Mouse (Mus musculus) NIH3T3 (cell line): ENCODE measurements at regions not wholly inside any gene's neighbourhood (a gene's known extent, or its start where the extent isn't known, plus 50 kb on each side); places are given as distances from the start of the nearest gene placed in this dataset.
A peak's percentile ranks its signal among the peaks of the same experiment; 100 is the strongest.

Experiments used
- DNase-seq: peaks from one replicate; pipeline ENCODE4 v3.0.0-alpha.2; 2012; ENCODE audit warnings: low read depth

GRCm38 (mm10) chr6:26033392-26033791, 224.3 kb upstream of the Pot1a start:
- DNase-seq = peak; percentile 42

- no peak for DNase-seq
Observed at GRCm38 (mm10) chr6:26015388-26015787, 206.3 kb upstream of the Pot1a start.

GRCm38 (mm10) chr6:25994044-25994443, 185.0 kb upstream of the Pot1a start:
- DNase-seq = no peak

DNA sequence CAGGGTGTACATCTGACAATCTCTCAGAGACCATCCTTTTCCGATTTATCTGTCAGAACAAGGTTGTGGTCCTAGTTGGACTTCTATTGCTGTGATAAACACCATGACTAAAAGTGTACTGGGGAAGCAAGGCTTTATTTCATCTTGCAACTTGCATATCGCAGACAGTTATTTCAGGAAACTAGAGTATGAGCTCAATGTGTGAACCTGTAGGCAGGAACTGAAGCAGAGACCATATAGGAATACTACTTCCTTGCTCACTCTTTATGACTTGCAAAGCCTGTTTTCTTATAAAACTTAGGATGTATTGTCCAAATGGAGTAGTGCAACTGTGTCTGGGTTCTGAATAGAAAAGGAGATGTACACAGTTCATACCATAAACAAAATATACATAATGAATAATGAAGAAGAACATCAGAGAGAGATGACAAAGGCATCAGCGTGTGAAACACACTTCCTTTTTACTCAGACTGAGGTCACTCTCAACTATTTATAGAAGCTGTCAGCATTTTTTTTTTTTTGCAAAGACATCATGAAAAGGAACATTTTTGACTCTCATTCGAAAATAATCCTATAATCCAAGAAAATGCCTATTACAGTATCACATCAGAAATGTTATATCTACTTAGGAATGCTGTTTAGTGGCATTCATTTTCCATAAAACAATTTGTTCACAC, 169.3 kb upstream of the Pot1a start:
- DNase-seq = no peak

DNA sequence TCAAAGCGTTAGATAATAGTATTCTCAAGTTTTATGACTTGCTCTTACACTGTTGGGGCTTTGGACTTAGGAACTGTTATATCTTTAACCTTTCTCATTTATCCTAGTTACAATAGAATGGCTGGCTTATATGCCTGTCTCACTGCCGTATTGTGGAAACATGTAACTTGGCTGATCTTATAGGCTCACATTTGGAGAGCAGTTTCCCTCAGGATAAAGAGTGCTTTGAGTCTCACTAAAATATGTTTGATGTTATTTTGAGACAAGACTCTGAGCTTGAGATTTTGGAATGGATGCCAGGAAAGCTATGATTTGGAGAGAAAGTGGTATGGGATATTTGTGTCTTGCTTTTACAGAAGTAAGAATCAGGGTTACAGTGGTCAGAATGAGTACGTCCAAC, 156.4 kb upstream of the Pot1a start:
- no peak for DNase-seq

DNA sequence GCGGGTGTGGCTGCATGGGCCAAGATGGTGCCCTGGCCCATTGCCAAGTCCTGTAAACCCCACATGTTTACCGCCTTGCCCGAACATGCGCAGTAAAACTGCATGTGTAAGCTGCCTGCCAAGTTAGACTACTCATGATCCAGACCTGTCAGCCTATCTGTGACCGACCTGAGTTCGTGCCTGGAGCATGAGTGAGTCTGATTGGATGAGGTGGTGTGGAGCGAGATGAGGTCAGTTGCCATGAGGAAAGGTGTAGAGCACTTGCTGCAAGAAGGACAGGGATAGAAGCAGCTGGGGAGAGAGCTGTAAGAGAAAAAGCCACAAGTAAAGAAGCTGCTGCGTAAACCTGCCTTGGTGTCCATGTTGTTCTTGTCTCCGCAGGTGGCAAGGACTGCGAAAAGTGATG, 122.1 kb upstream of the Pot1a start:
- peak; percentile 17 for DNase-seq

- no peak for DNase-seq
Observed at GRCm38 (mm10) chr6:25917852-25918465, 108.9 kb upstream of the Pot1a start.

DNA sequence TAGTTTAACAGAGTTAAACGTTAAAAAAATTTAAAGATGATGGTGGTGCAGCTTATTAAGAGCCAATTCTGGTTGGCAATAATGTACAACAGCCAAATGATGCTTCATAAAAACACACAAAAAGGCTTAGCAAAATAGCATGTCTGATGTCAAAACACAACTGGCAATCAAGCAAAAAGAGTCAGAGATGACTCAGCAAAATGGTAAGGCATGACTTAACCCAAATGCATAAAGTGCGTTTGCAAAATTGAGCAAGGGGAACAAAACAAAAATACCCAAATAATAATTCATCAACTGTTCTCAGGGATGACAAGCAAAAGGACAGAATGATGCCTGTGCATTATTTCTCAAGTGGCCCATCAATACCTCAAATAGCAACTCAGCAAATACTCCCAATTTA, 105.1 kb upstream of the Pot1a start:
- no peak for DNase-seq

GRCm38 (mm10) chr6:25899944-25900343, 90.9 kb upstream of the Pot1a start:
- DNase-seq = no peak

GRCm38 (mm10) chr6:25894454-25895250, 85.6 kb upstream of the Pot1a start:
- DNase-seq = peak; percentile 5

DNA sequence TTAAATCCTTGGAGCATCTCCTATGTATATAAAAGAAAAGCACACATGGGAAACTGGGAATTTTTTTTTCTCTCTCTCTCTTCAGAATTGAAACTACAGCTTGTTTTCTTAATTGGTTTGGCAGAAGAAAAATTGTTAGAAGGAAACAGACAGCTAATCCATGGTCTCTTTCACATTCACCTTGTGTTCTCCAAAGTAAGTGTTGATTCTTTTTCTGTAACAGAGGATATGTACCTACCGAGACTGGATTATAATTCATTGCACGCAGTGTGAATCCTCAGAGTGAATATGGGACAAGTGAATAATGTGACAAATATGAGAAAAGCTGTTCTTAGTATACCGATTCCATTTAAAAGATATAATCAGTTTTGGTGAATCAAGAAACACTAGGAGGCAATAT, 58.9 kb upstream of the Pot1a start:
- DNase-seq = no peak
